Mouse (Mus musculus) splenic B cell, adult 2 months (primary cell): ENCODE measurements around the gene Wdr75.

ENCODE experiments used
- DNase-seq: peaks from one replicate; pipeline ENCODE4 v3.0.0-alpha.2; 2011; ENCODE audit warnings: low read depth, low spot score
- H3K27me3 ChIP-seq: 2 replicates; pipeline ENCODE4 v1.6.1; 2012; ENCODE audit warnings: mild to moderate bottlenecking, low read length, moderate library complexity, mixed read lengths; ENCODE audit not compliant: control insufficient read depth, poor library complexity, insufficient read depth, severe bottlenecking
- H3K36me3 ChIP-seq: 2 replicates; pipeline ENCODE4 v1.6.1; 2012; ENCODE audit warnings: mild to moderate bottlenecking, low read length, moderate library complexity, mixed read lengths; ENCODE audit not compliant: control insufficient read depth, poor library complexity, insufficient read depth, severe bottlenecking

The Wdr75 gene

DNA sequence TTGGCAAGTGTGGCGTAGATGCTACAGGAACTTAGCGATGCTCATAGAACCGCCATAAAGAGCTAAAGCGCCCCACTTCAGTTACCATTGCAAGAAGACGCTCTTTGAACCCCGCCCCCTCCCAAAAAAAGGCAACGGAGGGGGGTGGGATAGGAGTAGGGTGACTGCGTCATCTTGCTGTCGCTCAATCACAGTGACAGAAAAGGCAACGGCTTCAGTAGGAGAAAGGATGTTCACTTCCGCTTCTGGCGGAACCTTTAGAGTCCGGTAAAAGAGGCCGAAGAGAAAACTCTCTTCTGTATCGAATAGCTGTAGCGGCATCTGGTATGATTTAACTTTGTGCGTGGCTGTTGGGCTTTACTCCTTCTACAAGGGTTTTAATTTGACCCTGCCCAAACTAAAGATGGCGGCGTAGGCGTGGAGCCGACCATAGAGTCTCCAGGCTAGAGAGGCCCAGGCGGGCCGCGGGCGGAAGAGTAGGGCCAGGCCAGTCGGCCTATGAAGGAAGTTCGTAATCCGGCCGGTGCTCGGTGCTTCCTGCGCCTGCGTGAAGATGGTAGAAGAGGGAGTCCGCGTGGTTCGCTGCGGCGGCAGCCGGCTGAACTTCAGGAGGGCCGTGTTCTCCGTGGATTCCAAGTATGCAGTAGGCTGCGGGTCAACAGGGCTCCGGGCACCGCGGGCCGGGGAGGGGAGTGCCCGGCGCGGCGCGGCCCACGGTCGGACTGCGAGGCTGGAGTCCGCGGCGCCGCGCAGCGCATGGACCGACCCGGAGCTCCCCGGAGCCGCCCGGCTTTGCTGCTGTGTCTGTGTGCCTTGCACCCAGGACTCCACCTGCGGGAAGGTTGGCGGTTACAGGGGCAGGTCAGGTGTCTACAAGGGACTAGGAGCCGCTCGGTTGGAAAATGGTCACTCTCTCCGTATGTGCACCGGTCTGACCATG lies at the start of gene Wdr75:
Gene Wdr75, plus strand, starts transcription at position 198 of the 940 bp plus-strand sequence.
- Histone ChIP-seq H3K27me3 (no peaks in the 10 kb centered on the region), H3K36me3 (peaks cover 2% of the 10 kb centered on the region; the same call in 1 of the 2 replicates)
- peak; percentile 97 for DNase-seq

DNA sequence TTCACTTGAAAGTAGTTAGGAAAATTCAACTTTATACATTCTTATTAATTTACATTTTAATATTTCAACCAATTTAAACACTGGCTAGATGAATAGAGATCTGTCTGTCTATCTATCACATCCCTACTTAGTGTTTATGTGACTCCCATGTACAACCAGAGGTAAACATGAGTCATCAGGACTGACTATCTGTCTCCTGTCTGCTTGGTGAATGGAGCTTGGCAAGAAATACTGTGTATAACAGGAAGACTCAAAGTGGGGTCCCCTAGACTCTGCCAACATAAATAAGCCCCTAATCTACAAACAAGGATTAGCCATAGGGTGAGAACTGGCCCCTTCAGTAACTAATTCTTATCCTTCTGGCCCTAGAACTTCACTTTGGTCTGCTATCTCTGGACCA lies 39.1 kb upstream of the Wdr75 start:
- no peaks in the 10 kb centered on the region for H3K36me3 ChIP-seq
- no peaks in the 10 kb centered on the region; the same call in 1 of the 2 replicates for H3K27me3 ChIP-seq
- DNase-seq = no peak

DNA sequence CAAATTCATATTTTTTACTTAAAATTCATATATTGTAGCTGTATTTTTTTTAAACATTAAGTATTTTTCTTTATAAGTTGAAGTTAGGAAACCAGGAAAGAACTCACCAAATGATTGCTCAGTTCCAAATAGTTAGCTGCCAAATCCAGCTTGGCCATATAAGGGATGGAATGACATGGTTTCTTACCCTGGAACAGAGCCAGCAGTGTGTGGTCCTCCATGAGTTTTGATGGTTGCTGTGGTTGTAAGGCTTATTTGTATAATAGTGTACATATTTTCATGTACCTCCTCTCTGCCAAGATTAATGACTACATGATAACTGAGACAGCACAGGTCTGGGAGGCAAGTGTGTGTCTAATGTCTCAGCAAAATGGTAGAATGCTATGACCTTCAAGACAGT lies 38.3 kb upstream of the Wdr75 start:
- no peaks in the 10 kb centered on the region; the same call in 1 of the 2 replicates for H3K27me3 ChIP-seq
- no peak for DNase-seq

DNA sequence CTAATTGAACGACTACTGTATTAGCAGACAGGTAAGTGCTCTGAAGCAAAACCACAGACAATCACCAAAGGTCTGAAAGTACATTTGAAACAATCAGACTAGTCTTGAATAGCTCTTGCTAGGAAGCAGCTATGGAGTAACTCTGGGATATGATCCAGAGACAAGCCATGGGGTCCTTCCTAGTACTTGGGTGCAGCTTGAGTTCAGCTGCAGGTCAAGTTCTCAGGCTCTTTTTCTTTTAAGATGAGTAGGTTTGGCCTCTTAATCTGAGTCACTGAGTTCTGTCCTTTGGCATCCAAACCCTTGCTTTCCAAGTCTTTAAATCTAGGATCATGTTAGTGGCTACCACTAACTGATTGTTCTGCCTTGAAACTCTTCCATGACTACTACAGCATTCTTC lies 37.0 kb upstream of the Wdr75 start:
- no peaks in the 10 kb centered on the region; the same call in 1 of the 2 replicates for H3K27me3 ChIP-seq
- DNase-seq = no peak
- H3K36me3 ChIP-seq = no peaks in the 10 kb centered on the region

More for the DNA sequence above, 38.3 kb upstream of the Wdr75 start:
- H3K36me3 ChIP-seq = no peaks in the 10 kb centered on the region

DNA sequence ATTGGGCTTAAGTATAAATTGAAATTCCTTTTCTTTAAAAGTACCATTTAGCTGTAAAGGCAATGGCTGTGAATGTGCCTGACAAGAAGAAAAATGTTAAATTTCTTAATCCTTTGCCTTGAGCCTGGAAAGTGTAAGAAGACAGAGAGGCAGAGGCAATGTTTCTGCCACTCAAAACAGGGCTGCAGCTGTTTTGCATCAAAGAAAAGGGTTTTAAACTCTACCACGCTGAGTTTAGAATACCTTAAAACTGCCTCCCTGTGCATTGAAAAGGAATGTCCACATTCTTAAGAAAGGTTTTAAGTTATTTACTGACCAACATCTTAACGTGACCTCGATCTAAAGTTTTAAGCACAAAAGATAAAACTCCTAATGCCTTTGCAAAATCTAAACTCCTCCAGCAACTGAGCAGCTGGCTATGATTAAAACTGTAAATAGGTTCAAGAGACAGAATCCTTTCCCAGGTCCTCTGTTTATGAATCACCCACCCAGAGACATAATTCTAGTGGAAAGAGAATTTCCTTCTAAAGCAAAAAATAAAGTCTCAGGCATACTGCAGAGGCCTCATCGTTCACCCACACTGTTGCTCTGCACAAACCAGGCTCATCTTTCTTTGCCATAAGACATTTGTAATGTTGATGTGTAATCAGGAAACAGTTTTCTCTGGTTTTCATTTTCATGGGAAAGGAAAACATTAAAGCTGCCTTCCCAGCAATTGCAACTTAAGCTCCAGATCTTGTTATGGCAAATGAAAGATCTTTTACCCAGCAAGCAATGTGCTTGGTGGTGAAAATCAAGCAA lies 34.1 kb upstream of the Wdr75 start:
- no peak for DNase-seq
- H3K36me3 ChIP-seq = no peaks in the 10 kb centered on the region

DNA sequence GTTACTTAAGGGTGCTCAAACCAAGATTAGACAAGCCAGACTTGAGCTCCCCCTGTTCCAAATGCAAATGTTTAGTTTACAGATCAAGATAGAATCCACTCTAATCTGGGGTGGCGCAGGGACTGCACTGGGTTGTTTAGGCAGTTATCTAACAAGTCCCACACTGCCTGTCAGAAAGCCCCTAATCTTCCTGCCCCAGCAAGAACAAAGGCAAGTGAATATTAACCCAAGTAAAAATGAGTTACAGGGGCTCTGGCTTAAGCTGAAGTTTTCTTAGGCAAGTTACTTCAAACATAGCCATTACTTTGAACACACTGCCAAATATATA lies 33.5 kb upstream of the Wdr75 start:
- no peaks in the 10 kb centered on the region for H3K36me3 ChIP-seq
- H3K27me3 ChIP-seq = no peaks in the 10 kb centered on the region
- no peak for DNase-seq

More for the DNA sequence above, 34.1 kb upstream of the Wdr75 start:
- H3K27me3 ChIP-seq = no peaks in the 10 kb centered on the region

DNA sequence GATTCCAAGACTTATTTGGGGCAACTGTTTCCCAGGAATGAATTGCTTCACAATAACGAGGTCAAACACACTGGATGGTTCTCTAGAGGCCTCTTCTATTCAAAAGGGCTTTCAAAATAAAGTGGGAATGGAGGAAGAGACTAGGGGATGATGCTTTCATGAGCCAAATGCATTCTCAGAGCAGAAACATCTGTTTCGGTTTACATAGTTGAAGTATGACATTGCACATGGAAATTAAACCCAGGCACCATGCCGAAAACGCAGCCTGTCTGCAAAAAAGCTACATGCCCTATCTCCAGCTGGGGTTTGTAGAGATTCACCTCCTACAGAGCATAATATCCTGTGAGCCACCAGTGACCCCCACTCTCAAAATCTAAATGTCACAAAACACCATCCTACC lies 29.3 kb upstream of the Wdr75 start:
- no peak for DNase-seq
- Histone ChIP-seq H3K36me3 (no peaks in the 10 kb centered on the region), H3K27me3 (no peaks in the 10 kb centered on the region)

DNA sequence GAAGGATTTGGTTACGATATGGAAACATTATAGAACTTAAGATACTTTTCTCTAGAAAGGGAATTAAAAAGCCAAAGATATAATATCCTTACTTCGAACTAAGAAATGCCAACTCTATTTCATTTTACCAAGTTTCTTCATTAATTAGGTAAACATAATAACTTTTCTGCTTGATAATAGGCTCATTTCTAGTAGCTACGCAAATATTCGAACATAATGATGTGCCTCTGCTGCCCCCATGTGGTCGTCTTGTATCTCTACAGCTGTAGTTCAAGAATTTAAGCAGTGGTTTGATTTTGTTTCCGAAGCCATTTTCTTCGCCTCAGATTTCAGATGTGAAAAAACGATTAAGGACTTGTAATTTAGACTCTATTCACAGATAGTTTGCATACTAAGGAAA lies 28.8 kb upstream of the Wdr75 start:
- peak; percentile 65 for DNase-seq
- H3K36me3 ChIP-seq = no peaks in the 10 kb centered on the region

DNA sequence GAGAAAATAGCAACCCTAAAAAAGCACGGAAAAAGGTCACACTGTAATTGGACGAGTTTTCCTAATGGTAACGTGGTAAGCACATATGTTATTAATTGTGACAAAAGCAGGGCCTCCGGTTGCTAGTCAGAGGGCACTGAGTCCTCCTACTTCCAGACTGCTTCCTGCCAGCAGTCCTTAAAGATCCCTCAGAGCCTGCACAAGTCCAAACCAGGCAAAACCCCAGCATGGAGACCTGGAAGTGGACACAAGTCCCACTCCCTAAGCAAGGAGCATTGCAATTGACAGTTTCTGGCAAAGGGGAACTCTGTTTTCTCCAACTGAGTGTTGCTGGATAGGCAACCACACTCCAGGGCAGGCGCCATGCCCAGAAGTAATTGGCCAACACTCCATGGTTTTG lies 27.4 kb upstream of the Wdr75 start:
- Histone ChIP-seq H3K36me3 (no peaks in the 10 kb centered on the region), H3K27me3 (no peaks in the 10 kb centered on the region)
- DNase-seq = no peak

More for the DNA sequence above, 28.8 kb upstream of the Wdr75 start:
- no peaks in the 10 kb centered on the region for H3K27me3 ChIP-seq

DNA sequence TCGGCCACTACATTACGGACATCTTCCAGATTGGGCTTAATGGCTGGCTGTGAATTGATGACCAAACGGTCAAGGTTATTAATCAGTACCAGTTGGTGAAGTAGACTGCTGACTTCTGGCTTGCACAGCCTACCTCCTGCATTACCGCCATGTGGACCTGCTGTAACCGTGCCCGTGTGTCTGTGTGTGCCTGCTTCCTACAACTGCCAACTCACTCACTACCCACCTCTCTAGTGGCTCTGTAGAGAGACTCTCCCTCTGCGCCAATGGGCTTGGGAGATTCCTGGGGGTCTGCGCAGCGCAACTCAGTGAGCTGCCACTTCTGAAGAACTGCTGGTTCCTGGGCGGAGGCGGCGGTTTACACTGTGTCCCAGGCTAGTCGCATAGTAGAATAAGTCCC lies 25.6 kb upstream of the Wdr75 start:
- no peak for DNase-seq
- H3K36me3 ChIP-seq = no peaks in the 10 kb centered on the region

DNA sequence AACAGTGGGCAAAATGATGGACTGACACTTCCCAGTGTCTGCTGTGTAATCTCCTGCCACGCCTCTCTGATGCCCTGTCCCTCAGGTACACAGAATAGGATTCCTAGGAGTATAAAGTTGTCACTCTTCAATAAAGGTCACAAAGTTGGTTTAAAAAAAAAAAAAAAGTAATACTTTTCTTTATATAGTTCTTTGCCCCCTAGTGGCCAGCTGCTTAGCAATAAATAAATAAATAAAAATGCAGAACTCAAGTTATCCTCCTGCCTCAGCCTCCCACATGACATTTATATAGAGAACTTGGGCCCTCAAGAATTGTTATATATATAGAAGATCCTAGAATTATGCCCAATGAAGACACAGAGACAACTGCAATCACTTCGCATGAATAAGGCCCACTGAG lies 24.9 kb upstream of the Wdr75 start:
- DNase-seq = peak; percentile 20
- no peaks in the 10 kb centered on the region for H3K27me3 ChIP-seq

More for the DNA sequence above, 25.6 kb upstream of the Wdr75 start:
- H3K27me3 ChIP-seq = no peaks in the 10 kb centered on the region

DNA sequence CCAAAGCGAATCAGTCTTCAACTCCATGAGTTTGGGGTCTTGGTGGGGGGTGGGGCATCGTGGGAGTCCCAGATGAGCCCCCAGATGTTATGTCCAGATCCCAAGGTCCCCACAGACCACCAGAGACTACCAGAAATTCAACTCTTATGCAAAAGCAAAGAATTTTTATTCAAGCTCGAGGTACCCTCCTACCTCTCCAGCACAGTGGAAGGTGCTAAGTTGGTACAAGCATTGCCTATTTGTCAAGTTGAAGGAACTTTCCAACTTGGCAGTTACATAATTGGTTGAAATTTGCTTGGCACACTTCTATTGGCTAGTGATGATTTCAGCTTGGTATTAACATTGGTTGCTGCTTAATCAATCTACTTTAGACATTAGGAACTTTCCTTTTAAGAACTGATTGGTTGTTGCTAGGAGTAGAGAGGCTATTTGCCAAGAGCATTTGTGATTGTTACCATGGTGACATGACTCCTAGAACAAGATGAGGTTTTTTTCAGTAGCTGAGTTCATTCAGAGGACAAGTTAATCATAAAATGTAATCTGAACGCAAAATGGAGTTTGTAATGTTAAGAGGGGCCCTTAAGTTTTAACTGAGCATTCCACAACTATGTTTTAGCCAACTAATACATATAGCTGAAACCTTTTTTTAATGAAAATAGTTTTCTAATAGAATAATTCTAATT lies 14.2 kb upstream of the Wdr75 start:
- DNase-seq = no peak
- Histone ChIP-seq H3K27me3 (no peaks in the 10 kb centered on the region), H3K36me3 (no peaks in the 10 kb centered on the region)

More for the DNA sequence above, 24.9 kb upstream of the Wdr75 start:
- H3K36me3 ChIP-seq = no peaks in the 10 kb centered on the region

DNA sequence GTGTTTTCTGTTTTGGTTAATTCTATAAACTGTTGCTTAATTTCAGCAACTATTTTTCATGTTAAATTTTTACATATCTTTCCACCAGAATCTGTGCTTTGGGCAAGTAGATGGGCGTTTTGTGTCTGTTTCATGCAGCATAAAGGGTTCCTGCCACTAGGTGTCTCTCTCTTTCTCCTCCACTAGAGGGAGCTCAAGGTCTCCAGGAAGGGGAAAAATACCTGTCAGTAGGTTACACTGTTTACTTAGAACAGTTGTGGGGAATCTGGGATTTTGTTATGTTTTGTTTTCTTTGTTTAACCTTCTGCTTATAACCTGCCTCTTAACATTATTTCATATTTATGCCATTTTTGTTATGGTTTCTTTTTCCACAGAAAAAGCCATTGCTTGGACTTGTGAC lies 21.9 kb downstream of the Wdr75 start:
- no peaks in the 10 kb centered on the region for H3K27me3 ChIP-seq
- peaks cover 16% of the 10 kb centered on the region for H3K36me3 ChIP-seq
- peak; percentile 64 for DNase-seq

DNA sequence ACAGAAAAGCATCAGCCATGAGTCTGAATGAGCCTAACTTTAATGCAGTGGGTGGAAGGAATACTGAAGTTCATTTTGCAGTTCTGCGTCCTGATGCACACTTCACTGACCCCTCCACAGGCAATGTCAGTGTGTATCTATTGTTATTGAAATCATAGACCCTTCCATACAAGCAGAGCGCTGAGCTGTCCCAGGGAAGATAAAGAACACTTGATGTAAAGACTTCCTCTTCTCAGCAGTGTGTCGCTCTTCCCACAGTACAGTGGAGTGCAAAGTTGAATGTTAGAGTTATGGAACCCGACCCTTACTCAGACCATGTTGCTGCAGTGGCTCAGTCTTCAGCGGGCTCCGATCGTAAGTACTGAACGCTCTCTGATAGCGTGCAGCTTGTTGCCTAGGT lies 23.6 kb downstream of the Wdr75 start:
- Histone ChIP-seq H3K27me3 (no peaks in the 10 kb centered on the region), H3K36me3 (peaks cover 10% of the 10 kb centered on the region)
- no peak for DNase-seq
